Mouse (Mus musculus) megakaryocyte, embryonic 14.5 days (primary cell): ENCODE data around the gene Cpa2. TPM values are rescaled to one million over a fixed set of nuclear protein-coding genes. Genes with fewer than 3 reads are reported as not detected.

Experiments
- H3K27me3 ChIP-seq: replicated peaks from 2 replicates; pipeline ENCODE3; 2012; ENCODE audit warnings: inconsistent platforms
- H3K36me3 ChIP-seq: replicated peaks from 2 replicates; pipeline ENCODE3; 2012; ENCODE audit warnings: low read length, inconsistent platforms, mixed read lengths
- H3K4me1 ChIP-seq: 2 replicates; pipeline ENCODE4 v1.6.1; 2012; ENCODE audit warnings: inconsistent platforms
- H3K4me3 ChIP-seq: replicated peaks from 2 replicates; pipeline ENCODE3; 2012; ENCODE audit warnings: moderate library complexity, mild to moderate bottlenecking, inconsistent platforms
- H3K9me3 ChIP-seq: 2 replicates; pipeline ENCODE4 v1.6.1; 2012; ENCODE audit warnings: inconsistent platforms
- FLI1 ChIP-seq: IDR thresholded peaks from 2 replicates; pipeline ENCODE4 v1.6.1; 2012; ENCODE audit warnings: low read length, inconsistent platforms, mixed read lengths
- GATA1 ChIP-seq: IDR thresholded peaks from 3 replicates; pipeline ENCODE4 v1.6.1; 2012; ENCODE audit warnings: mixed read lengths, low read length, inconsistent platforms, borderline replicate concordance
- polyA plus RNA-seq: library from polyadenylated mRNA; stranded (reverse); fragments of >175 nt; gene quantifications from 2 replicates; pipeline ENCODE4 v1.2.3, GENCODE M21; 2012; ENCODE audit warnings: low replicate concordance; ENCODE audit not compliant: insufficient read depth

The Cpa2 gene
- polyA plus RNA-seq, 1 experiment = not detected

DNA sequence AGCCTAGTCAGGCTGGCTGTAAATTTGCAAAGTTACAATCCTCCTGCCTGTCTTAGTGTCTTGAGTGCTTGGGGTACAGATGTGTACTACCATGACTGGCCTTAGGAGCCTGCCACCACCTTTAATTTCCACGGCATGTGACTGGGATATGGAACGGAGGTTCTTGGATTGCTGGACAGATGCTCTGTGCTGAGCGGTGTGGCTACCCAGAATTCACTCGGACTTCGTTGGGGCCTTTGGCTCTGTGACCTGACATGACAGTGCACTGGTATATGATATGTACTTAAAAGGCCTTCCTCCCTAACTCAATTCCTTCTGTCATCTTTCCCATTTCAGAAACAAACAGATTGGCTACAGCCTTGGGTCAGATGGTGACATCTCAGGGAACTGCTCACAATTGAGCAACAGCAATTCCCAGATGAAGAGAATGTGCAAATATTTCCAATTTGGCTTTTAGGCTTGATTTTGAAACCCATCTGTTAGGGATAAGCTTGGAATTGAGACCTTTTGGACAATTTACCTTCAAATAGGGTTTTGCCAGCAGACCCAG is 13.3 kb downstream of the Cpa2 start:
- Histone ChIP-seq H3K4me3 (no peak overlapping the region), H3K9me3 (no peaks in the 10 kb centered on the region), H3K36me3 (no peaks in the 10 kb centered on the region), H3K27me3 (peaks cover 51% of the 10 kb centered on the region), H3K4me1 (peaks cover 14% of the 10 kb centered on the region; the same call in 1 of the 2 replicates)
- no peak for TF ChIP-seq FLI1
- no peak for TF ChIP-seq GATA1

DNA sequence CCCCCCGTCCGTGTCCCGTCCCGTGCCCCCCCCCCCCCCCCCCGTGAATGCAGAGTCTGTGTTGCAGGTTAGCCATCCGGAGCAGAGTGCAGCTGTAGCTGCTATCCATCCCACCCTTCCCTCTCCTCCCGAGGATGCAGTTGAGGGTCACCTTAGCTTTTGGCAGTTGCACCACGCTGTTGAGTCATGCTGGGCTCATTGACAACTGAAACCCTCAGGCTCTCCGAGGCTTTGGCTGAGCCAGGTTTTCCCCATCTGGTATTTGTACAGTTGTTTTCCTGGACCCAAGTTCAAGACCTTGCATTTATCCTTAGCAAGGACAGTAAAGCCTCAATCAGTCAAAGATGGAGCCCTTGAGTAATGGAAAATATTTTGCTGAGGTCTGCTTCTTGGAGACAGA is 14.7 kb downstream of the Cpa2 start:
- no peaks in the 10 kb centered on the region for H3K9me3 ChIP-seq

DNA sequence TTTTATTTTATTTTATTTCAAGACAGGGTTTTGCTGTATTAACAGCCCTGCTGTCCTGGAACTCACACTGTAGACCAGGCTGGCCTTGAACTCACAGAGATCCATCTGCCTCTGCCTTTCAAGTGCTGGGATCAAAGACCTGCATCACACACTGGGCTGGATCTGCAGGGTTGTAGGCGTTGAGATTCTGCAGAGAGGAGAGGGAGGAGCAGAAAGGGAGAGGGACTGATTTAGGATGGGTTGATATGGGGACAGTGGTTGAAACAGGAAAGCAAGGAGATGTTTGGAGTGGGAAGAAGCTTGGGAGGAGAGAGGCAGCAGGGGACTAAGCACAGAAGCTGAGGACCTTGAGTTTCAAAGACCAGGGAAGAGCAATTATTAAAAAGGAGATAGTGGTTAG is 18.3 kb downstream of the Cpa2 start:
- TF ChIP-seq GATA1 (no peak), FLI1 (no peak)
- H3K4me1 ChIP-seq = no peaks in the 10 kb centered on the region
- no peaks in the 10 kb centered on the region for H3K9me3 ChIP-seq
- H3K27me3 ChIP-seq = peaks cover 51% of the 10 kb centered on the region
- no peak overlapping the region for H3K4me3 ChIP-seq
- no peaks in the 10 kb centered on the region for H3K36me3 ChIP-seq

More for the DNA sequence above, 14.7 kb downstream of the Cpa2 start:
- TF ChIP-seq GATA1 = no peak
- no peak for TF ChIP-seq FLI1
- Histone ChIP-seq H3K4me3 (no peak overlapping the region), H3K36me3 (no peaks in the 10 kb centered on the region), H3K27me3 (peaks cover 48% of the 10 kb centered on the region), H3K4me1 (peaks cover 8% of the 10 kb centered on the region; the same call in 1 of the 2 replicates)

DNA sequence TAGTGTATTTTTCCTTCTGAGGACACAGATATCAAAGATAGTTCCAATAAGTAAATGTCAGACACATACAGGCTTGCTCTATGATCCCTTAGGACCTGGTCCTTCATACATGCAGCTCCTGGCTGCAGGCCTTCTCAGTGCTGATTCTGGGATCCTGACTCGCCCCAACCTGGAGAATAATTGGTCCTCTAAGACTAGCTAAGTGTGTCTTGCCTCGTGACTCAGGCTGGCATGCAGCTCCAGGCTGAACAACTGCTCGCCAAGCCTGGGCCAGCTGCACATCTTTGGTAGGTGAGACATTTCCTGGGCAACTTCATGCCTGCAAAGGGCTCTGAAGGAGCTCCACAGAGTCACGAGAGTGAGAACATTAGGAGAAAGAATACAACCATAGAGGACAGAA is 20.8 kb downstream of the Cpa2 start:
- Histone ChIP-seq H3K4me1 (no peaks in the 10 kb centered on the region), H3K9me3 (no peaks in the 10 kb centered on the region), H3K4me3 (no peak overlapping the region), H3K27me3 (peaks cover 55% of the 10 kb centered on the region), H3K36me3 (no peaks in the 10 kb centered on the region)
- TF ChIP-seq GATA1 = no peak
- no peak for TF ChIP-seq FLI1

DNA sequence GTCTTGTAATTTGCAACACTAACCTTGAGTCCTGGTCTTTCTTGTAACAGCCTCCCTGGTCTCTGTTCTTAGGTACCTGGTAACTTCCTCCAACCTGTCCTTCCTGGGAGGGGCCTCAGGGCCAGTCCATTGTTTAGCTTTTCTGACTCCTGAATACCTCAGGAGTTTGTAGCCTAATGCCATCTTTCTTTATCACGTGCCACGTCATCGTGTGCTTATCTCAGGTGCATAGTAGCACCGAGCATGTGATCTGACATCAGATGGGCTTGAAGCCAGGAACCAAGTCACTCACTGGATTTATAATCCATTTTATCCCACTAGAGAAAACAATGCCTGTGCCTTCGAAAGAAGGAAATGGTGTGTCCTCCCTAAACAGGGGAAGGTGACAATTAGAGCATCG is 22.2 kb downstream of the Cpa2 start:
- Histone ChIP-seq H3K4me3 (no peak overlapping the region), H3K36me3 (no peaks in the 10 kb centered on the region), H3K27me3 (peaks cover 49% of the 10 kb centered on the region), H3K4me1 (no peaks in the 10 kb centered on the region), H3K9me3 (no peaks in the 10 kb centered on the region)
- no peak for TF ChIP-seq FLI1
- TF ChIP-seq GATA1 = no peak

DNA sequence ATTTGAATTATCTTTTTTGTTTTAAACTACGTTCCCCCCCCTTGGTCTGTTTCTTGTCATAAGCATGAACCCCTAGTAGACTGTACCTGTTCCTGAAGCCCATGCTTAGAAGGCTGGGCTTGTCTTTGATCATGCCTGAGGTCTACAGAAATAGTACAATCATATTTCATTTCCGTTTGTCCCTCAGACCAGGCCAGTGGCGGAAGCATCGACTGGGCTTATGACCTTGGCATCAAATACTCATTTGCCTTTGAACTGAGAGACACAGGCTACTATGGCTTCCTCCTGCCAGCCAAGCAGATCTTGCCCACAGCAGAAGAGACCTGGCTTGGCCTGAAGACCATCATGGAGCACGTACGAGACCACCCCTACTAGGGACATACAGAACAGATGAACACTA is 22.7 kb downstream of the Cpa2 start:
- H3K4me1 ChIP-seq = no peaks in the 10 kb centered on the region

DNA sequence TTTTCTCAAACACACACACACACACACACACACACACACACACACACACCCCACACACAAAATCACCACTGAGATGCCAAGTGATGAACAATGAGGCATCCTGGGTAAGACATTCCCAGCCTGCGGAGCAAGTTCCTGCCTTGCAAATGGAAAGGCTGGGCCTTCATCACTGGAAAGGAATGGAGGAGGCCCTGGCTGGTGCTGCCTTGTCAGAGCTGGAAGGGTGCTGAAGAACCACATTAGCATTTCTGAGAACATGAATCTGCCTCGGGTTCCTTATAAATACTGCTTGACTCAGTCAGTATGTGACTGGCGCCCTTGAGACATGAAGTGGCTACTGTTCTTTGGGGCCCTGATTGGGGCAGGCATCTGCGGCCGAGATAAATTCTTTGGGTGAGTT is 26.7 kb downstream of the Cpa2 start, which contains the start of gene Cpa4:
Gene Cpa4 (plus strand): TSS at position 301 of the 400 bp plus-strand sequence.
- no peak for TF ChIP-seq FLI1
- TF ChIP-seq GATA1 = no peak
- peaks cover 58% of the 10 kb centered on the region for H3K27me3 ChIP-seq

More for the DNA sequence above, 22.7 kb downstream of the Cpa2 start:
- no peak for TF ChIP-seq GATA1
- TF ChIP-seq FLI1 = no peak
- Histone ChIP-seq H3K9me3 (no peaks in the 10 kb centered on the region), H3K4me3 (no peak overlapping the region), H3K36me3 (no peaks in the 10 kb centered on the region), H3K27me3 (peaks cover 49% of the 10 kb centered on the region)

DNA sequence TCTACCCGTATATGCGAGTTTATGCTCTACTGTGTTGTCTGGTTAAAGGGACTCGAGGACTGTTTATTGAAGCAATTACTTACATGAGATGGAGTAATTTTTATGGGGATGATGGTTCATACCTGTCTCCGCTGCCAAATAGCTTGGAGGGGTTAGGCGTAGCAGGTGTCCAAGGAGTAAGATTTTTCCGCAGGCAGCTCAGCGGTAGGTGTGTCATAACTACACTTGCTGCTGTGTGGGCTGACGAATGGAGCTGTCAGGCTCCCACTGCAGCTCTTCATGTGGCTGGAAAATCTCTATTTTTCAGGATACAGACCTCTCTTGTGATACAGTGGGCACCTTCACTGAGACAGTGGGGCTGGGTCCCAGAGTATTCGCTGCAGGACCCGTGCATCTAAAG is 27.9 kb downstream of the Cpa2 start:
- H3K9me3 ChIP-seq = no peaks in the 10 kb centered on the region
- H3K36me3 ChIP-seq = no peaks in the 10 kb centered on the region
- peaks cover 60% of the 10 kb centered on the region for H3K27me3 ChIP-seq
- TF ChIP-seq GATA1 (no peak), FLI1 (no peak)
- no peak overlapping the region for H3K4me3 ChIP-seq
- H3K4me1 ChIP-seq = no peaks in the 10 kb centered on the region

More for the DNA sequence above, 26.7 kb downstream of the Cpa2 start, which contains the start of gene Cpa4:
- no peaks in the 10 kb centered on the region for H3K9me3 ChIP-seq
- no peak within 1 kb of the TSS for H3K4me3 ChIP-seq
- no peaks in the 10 kb centered on the region for H3K36me3 ChIP-seq
- no peaks in the 10 kb centered on the region for H3K4me1 ChIP-seq

DNA sequence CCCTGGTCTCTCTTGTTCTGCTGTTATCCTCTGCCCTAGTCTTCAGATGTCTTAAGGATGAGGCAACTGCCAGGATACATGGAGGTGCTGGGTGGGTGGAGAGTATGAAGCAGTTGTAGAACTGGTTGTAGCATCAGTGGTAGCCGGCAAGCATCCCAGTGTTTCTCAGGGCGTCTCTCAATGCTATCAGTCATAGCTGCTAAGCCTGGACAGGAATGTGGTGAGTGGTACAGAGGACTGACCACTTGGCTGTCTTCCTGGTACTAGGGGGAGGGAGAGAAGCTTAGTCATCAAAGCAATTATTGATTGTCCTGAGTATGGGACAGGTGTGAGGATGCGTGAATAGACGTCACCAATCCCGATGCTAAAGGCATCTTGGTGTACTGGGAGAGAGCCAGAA is 28.6 kb downstream of the Cpa2 start:
- H3K4me3 ChIP-seq = no peak overlapping the region
- no peaks in the 10 kb centered on the region for H3K4me1 ChIP-seq
- no peaks in the 10 kb centered on the region for H3K36me3 ChIP-seq
- peaks cover 64% of the 10 kb centered on the region for H3K27me3 ChIP-seq
- TF ChIP-seq FLI1 (no peak), GATA1 (no peak)
- H3K9me3 ChIP-seq = no peaks in the 10 kb centered on the region

DNA sequence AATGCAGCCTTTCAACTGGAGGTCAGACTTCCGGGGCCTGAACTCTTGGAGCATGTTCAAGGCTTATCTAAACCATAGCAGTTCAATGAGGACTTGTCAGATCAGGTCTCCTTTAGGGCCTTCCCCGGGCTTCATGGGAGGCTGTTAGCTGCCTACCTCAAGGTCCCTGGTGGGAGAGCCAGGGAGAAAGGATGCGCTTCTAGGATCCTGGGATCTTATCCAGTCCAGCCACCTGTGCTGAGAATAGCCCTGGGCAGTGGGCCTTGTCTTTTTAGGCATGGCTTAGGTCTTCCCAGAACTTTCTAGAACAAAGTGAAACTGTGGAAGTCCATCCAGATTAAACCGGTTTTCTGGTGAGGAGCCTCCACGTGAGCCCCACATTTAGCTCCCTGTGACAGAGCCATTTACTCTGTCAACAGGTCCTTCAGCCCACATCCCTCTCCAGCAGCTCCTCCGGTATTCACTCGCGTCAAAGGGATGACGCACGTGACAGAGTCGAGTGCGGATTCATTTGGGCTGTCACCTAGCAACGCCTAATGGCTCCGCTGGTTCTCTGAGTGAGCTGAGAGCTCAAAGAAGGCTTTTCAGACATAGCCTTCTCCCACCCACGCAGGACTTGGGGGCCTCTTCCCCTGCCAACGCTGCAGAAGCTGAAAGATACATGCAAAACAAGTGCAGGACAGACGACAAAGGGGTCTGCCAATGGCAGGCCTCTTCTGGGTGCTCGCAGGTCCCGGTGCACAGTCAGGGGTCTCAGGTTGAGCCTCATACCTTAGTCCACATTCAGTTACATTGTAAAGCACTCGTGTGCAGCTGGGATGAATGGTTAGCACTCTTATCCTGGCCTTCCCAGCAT is 31.3 kb downstream of the Cpa2 start:
- Histone ChIP-seq H3K9me3 (no peaks in the 10 kb centered on the region), H3K4me1 (no peaks in the 10 kb centered on the region), H3K4me3 (no peak overlapping the region), H3K27me3 (peaks cover 68% of the 10 kb centered on the region), H3K36me3 (no peaks in the 10 kb centered on the region)
- TF ChIP-seq GATA1 (no peak), FLI1 (no peak)
